Mouse (Mus musculus) liver, embryonic 14.5 days (tissue): ENCODE measurements around the gene Cnih3. TPM values are rescaled to one million over a fixed set of nuclear protein-coding genes. Genes with fewer than 3 reads are reported as not detected.

Experiments
- ATAC-seq: fragments of 200-750 bp; cut with Nextera tagmentation; 2 replicates; pipeline ENCODE4 v1.8.0; 2017; ENCODE audit warnings: moderate number of reproducible peaks, mild to moderate bottlenecking, moderate library complexity; ENCODE audit not compliant: insufficient read depth
- DNase-seq, 3 experiments: peaks; one replicate each; pipeline ENCODE4 v3.0.0-alpha.2; 2012 to 2013; ENCODE audit warnings: low read depth in 3 of 3, low spot score in 3 of 3
- H3K27ac ChIP-seq: fragments of 300-500 bp; sonication (generic); 2 replicates; pipeline ENCODE4 v1.5.1; 2014; ENCODE audit warnings: moderate library complexity, mild to moderate bottlenecking, control low read depth, inconsistent platforms
- H3K27me3 ChIP-seq: fragments of 300-500 bp; sonication (generic); 2 replicates; pipeline ENCODE4 v1.6.1; 2014; ENCODE audit warnings: mild to moderate bottlenecking, low read length, moderate library complexity; ENCODE audit not compliant: control insufficient read depth, insufficient read depth
- H3K36me3 ChIP-seq: fragments of 300-500 bp; sonication (generic); replicated peaks from 2 replicates; pipeline ENCODE4 v1.6.1; 2014; ENCODE audit warnings: low read depth; ENCODE audit not compliant: control insufficient read depth, insufficient read depth
- H3K4me1 ChIP-seq, 2 experiments: fragments of 200-500 bp in 1 of 2; fragments of 300-500 bp in 1 of 2; sonication (generic) in 1 of 2; replicated peaks; 2 replicates each; pipeline ENCODE4 v1.6.1; 2012 to 2014; ENCODE audit warnings: antibody characterized with exemption in 1 of 2, inconsistent platforms in 1 of 2, low read length in 1 of 2; ENCODE audit not compliant: control insufficient read depth in 2 of 2, insufficient read depth in 2 of 2
- H3K4me2 ChIP-seq: fragments of 300-500 bp; sonication (generic); 2 replicates; pipeline ENCODE4 v1.6.1; 2014; ENCODE audit warnings: low read depth, mild to moderate bottlenecking, control low read depth, moderate library complexity
- H3K4me3 ChIP-seq, 2 experiments: fragments of 200-500 bp in 1 of 2; fragments of 300-500 bp in 1 of 2; sonication (generic) in 1 of 2; 2 replicates each; pipeline ENCODE4 v1.5.1; 2012 to 2014; ENCODE audit warnings: low read depth in 2 of 2, low read length in 2 of 2, mild to moderate bottlenecking in 2 of 2, control low read depth in 1 of 2, inconsistent platforms in 1 of 2, moderate library complexity in 1 of 2; ENCODE audit not compliant: insufficient read depth in 1 of 2
- H3K9ac ChIP-seq: fragments of 300-500 bp; sonication (generic); replicated peaks from 2 replicates; pipeline ENCODE4 v1.6.1; 2014; ENCODE audit warnings: mild to moderate bottlenecking, control low read depth, moderate library complexity
- H3K9me3 ChIP-seq: fragments of 300-500 bp; sonication (generic); 2 replicates; pipeline ENCODE4 v1.6.1; 2016; ENCODE audit warnings: low read length, mixed read lengths; ENCODE audit not compliant: control insufficient read depth
- CTCF ChIP-seq: IDR thresholded peaks from 2 replicates; pipeline ENCODE4 v1.5.1; 2016; ENCODE audit warnings: antibody characterized with exemption, low read depth, control low read depth
- EP300 ChIP-seq: IDR thresholded peaks from 2 replicates; pipeline ENCODE4 v1.6.1; 2016; ENCODE audit warnings: antibody characterized with exemption, low read depth
- WGBS: fragments of 180-500 bp; shearing (Covaris S2); extraction: QIAGEN DNeasy Blood & Tissue Kit; methylation state at CpG from one replicate; pipeline ENCODE4 v1.1.7; 2014; ENCODE audit not compliant: insufficient replicate concordance; 5-methylcytosine and 5-hydroxymethylcytosine counted together
- polyA plus RNA-seq, 2 experiments: library from polyadenylated mRNA; depleted of rRNA in 1 of 2; stranded (reverse) in 1 of 2; unstranded in 1 of 2; fragments of >200 nt; fragmentation: Nextera tagmentation in 1 of 2; extraction: Ambion mirVana in 1 of 2; gene quantifications; 2 replicates each; pipeline versions ENCODE4 v1.2.1 to v1.2.3; 2012 to 2014

Gene Cnih3
- polyA plus RNA-seq, 2 experiments = 0.02 TPM; not detected in 1

GRCm38 (mm10) chr1:181409693-181410092 lies 57.3 kb downstream of the Cnih3 start:
- ATAC-seq (no peak), DNase-seq (no peak)
- no peak overlapping the region for H3K9ac ChIP-seq
- no peaks in the 10 kb centered on the region for H3K9me3 ChIP-seq
- no peaks in the 10 kb centered on the region for H3K4me1 ChIP-seq
- H3K36me3 ChIP-seq = no peaks in the 10 kb centered on the region
- WGBS = 68% methylated on average over 9 of the region's 9 CpGs
- H3K4me2 ChIP-seq = no peak overlapping the region
- H3K27me3 ChIP-seq = no peaks in the 10 kb centered on the region
- no peak for TF ChIP-seq CTCF
- no peak for TF ChIP-seq EP300
- H3K4me3 ChIP-seq = no peak overlapping the region
- no peak overlapping the region for H3K27ac ChIP-seq

GRCm38 (mm10) chr1:181410647-181411254 lies 58.3 kb downstream of the Cnih3 start:
- no peaks in the 10 kb centered on the region for H3K27me3 ChIP-seq
- no peak overlapping the region for H3K4me2 ChIP-seq
- no peak overlapping the region for H3K27ac ChIP-seq
- TF ChIP-seq CTCF (no peak), EP300 (no peak)
- no peaks in the 10 kb centered on the region for H3K9me3 ChIP-seq
- H3K4me1 ChIP-seq = no peaks in the 10 kb centered on the region
- no peak overlapping the region for H3K4me3 ChIP-seq
- 47% methylated on average over 8 of the region's 8 CpGs for WGBS
- DNase-seq (no peak), ATAC-seq (no peak)
- no peaks in the 10 kb centered on the region for H3K36me3 ChIP-seq
- H3K9ac ChIP-seq = no peak overlapping the region

GRCm38 (mm10) chr1:181414985-181415384 lies 62.6 kb downstream of the Cnih3 start:
- no peak overlapping the region for H3K27ac ChIP-seq
- H3K9me3 ChIP-seq = no peaks in the 10 kb centered on the region
- TF ChIP-seq EP300 = no peak
- no peak for TF ChIP-seq CTCF
- H3K4me2 ChIP-seq = no peak overlapping the region
- no peak overlapping the region for H3K9ac ChIP-seq
- 46% methylated on average over 2 of the region's 2 CpGs for WGBS
- no peaks in the 10 kb centered on the region for H3K36me3 ChIP-seq
- H3K27me3 ChIP-seq = no peaks in the 10 kb centered on the region
- no peak for DNase-seq
- H3K4me3 ChIP-seq = no peak overlapping the region
- ATAC-seq = no peak
- H3K4me1 ChIP-seq = no peaks in the 10 kb centered on the region

GRCm38 (mm10) chr1:181416841-181417240 lies 64.4 kb downstream of the Cnih3 start:
- Histone ChIP-seq H3K4me3 (no peak overlapping the region), H3K4me1 (no peaks in the 10 kb centered on the region), H3K9ac (no peak overlapping the region), H3K27me3 (no peaks in the 10 kb centered on the region), H3K27ac (no peak overlapping the region), H3K36me3 (no peaks in the 10 kb centered on the region), H3K9me3 (no peaks in the 10 kb centered on the region), H3K4me2 (no peak overlapping the region)
- ATAC-seq (no peak), DNase-seq (no peak)
- TF ChIP-seq CTCF = no peak
- no peak for TF ChIP-seq EP300
- 67% methylated on average over 9 of the region's 9 CpGs for WGBS

- ATAC-seq (no peak), DNase-seq (no peak)
- WGBS = 61% methylated on average over 6 of the region's 6 CpGs
- Histone ChIP-seq H3K4me2 (no peak overlapping the region), H3K9ac (no peak overlapping the region), H3K9me3 (no peaks in the 10 kb centered on the region), H3K27ac (no peak overlapping the region), H3K4me3 (no peak overlapping the region), H3K27me3 (no peaks in the 10 kb centered on the region), H3K36me3 (no peaks in the 10 kb centered on the region), H3K4me1 (no peaks in the 10 kb centered on the region)
- TF ChIP-seq CTCF (no peak), EP300 (no peak)
Observed at GRCm38 (mm10) chr1:181417937-181418523, 65.6 kb downstream of the Cnih3 start.
